Mouse (Mus musculus): Measurements from ENCODE around the gene Doc2g. TPM values are rescaled to one million over a fixed set of nuclear protein-coding genes. Genes with fewer than 3 reads are reported as not detected.

Doc2g gene
- polyA plus RNA-seq, 1 experiment from 2014 or later, result 6.9 TPM

DNA sequence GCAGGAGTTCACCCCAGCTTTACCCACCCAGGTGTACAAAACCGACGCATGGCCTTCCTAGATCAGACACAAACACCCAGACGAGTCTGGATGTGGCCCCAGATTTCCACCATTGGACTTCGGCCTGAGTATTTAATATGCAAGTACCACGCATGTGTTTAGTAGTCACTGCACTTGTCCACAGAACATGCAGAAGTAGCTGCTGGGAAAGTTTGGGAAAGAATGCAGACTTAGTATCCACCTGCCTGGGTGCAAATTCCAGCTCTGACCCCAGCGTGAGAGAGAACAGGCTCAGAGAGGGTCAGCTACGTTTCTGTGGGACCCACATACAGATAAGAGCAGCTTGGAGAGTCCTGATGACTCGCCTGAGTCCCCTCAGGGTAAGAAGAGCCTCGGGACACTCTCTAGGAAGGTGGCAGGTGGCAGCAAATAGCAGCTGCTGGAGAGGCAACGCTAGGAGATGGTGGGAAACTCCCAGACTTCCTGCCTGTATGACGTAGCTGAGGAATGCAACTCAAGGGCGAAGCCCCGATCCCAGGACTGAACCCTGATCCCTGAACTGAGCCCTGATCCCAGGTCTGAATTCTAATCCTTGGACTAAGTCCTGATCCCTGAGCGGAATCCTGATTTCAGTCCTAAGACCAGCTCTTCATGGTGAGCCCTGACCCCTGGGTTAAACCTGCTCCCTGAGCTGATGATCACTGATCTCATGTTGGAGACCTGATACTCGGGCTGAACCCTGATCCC is 53.0 kb downstream of the Doc2g start:
- Histone ChIP-seq H3K9me3 (0 out of 2 replicates have a peak, but pooled peaks cover under 1% of the 10 kb centered on the region), H3K4me3 (no peak overlapping the region), H3K9ac (no peak overlapping the region), H3K27me3 (no peaks in the 10 kb centered on the region), H3K36me3 (no peaks in the 10 kb centered on the region), H3K4me1 (0 out of 2 replicates have a peak, but pooled peaks cover 3% of the 10 kb centered on the region), H3K4me2 (replicated peaks) (no peak overlapping the region), H3K27ac (no peak overlapping the region)
- 53% methylated on average over 15 of the region's 15 CpGs for WGBS
- no peak for ATAC-seq (ENCODE audit: insufficient number of reproducible peaks, insufficient read depth, low FRiP score, low TSS enrichment)

Other genes starting within 250 kb of the Doc2g start
- gene Kmt5b, start 235.9 kb upstream of the Doc2g start, polyA plus RNA-seq (2016; fragmentation: Nextera tagmentation; extraction: Ambion mirVana), result 42.2 TPM in 2 replicates
- 64.2 and 68.9 TPM in 2 replicates for gene Chka, start 151.5 kb upstream of the Doc2g start, polyA plus RNA-seq (2016; fragmentation: Nextera tagmentation; extraction: Ambion mirVana)
- gene Tcirg1, start 96.2 kb upstream of the Doc2g start, polyA plus RNA-seq (2016; fragmentation: Nextera tagmentation; extraction: Ambion mirVana), result 46.4 and 53.6 TPM in 2 replicates
- gene Ndufs8, start 90.5 kb upstream of the Doc2g start, polyA plus RNA-seq (2016; fragmentation: Nextera tagmentation; extraction: Ambion mirVana), result 245 and 268 TPM in 2 replicates
- 0.91 and 1.1 TPM in 2 replicates for gene Aldh3b1, start 73.5 kb upstream of the Doc2g start, polyA plus RNA-seq (2016; fragmentation: Nextera tagmentation; extraction: Ambion mirVana)
- 12.5 and 12.7 TPM in 2 replicates for gene Unc93b1, start 68.1 kb upstream of the Doc2g start, polyA plus RNA-seq (2016; fragmentation: Nextera tagmentation; extraction: Ambion mirVana)
- gene Aldh3b3, start 44.7 kb upstream of the Doc2g start, polyA plus RNA-seq (2016; fragmentation: Nextera tagmentation; extraction: Ambion mirVana), result not detected in 2 replicates
- 2.0 and 2.8 TPM in 2 replicates for gene Aldh3b2, start 31.0 kb upstream of the Doc2g start, polyA plus RNA-seq (2016; fragmentation: Nextera tagmentation; extraction: Ambion mirVana)
- gene Acy3, start 16.7 kb upstream of the Doc2g start, polyA plus RNA-seq (2016; fragmentation: Nextera tagmentation; extraction: Ambion mirVana), result 3.0 and 3.4 TPM in 2 replicates
- not detected in 2 replicates for gene Tbx10, start 10.6 kb upstream of the Doc2g start, polyA plus RNA-seq (2016; fragmentation: Nextera tagmentation; extraction: Ambion mirVana)
- 30.0 and 33.2 TPM in 2 replicates for gene Nudt8, start 2.7 kb upstream of the Doc2g start, polyA plus RNA-seq (2016; fragmentation: Nextera tagmentation; extraction: Ambion mirVana)
- gene Gm49405, start 2.7 kb upstream of the Doc2g start, polyA plus RNA-seq (2016; fragmentation: Nextera tagmentation; extraction: Ambion mirVana), result 4.0 and 5.6 TPM in 2 replicates
- gene Ndufv1, start 9.5 kb downstream of the Doc2g start, polyA plus RNA-seq (2016; fragmentation: Nextera tagmentation; extraction: Ambion mirVana), result 188 and 201 TPM in 2 replicates
- 540 and 544 TPM in 2 replicates for gene Gstp1, start 34.7 kb downstream of the Doc2g start, polyA plus RNA-seq (2016; fragmentation: Nextera tagmentation; extraction: Ambion mirVana)
- gene Gstp2, start 42.7 kb downstream of the Doc2g start, polyA plus RNA-seq (2016; fragmentation: Nextera tagmentation; extraction: Ambion mirVana), result 2.8 and 11.5 TPM in 2 replicates
- not detected in 2 replicates for gene Gstp3, start 56.3 kb downstream of the Doc2g start, polyA plus RNA-seq (2016; fragmentation: Nextera tagmentation; extraction: Ambion mirVana)
- gene Cabp2, start 78.3 kb downstream of the Doc2g start, polyA plus RNA-seq (2016; fragmentation: Nextera tagmentation; extraction: Ambion mirVana), result 0.22 TPM in 1 of 2 replicates, not detected in the other
- gene Cdk2ap2, start 93.9 kb downstream of the Doc2g start, polyA plus RNA-seq (2016; fragmentation: Nextera tagmentation; extraction: Ambion mirVana), result 55.6 and 55.7 TPM in 2 replicates
- gene Pitpnm1, start 96.7 kb downstream of the Doc2g start, polyA plus RNA-seq (2016; fragmentation: Nextera tagmentation; extraction: Ambion mirVana), result 8.9 and 10.9 TPM in 2 replicates
- 85.2 and 90.8 TPM in 2 replicates for gene Aip, start 122.5 kb downstream of the Doc2g start, polyA plus RNA-seq (2016; fragmentation: Nextera tagmentation; extraction: Ambion mirVana)
- not detected in 2 replicates for gene Gpr152, start 136.5 kb downstream of the Doc2g start, polyA plus RNA-seq (2016; fragmentation: Nextera tagmentation; extraction: Ambion mirVana)
- not detected in 2 replicates for gene Cabp4, start 140.7 kb downstream of the Doc2g start, polyA plus RNA-seq (2016; fragmentation: Nextera tagmentation; extraction: Ambion mirVana)
- 128 and 135 TPM in 2 replicates for gene Coro1b, start 145.3 kb downstream of the Doc2g start, polyA plus RNA-seq (2016; fragmentation: Nextera tagmentation; extraction: Ambion mirVana)
- 0.89 and 2.1 TPM in 2 replicates for gene Ptprcap, start 150.3 kb downstream of the Doc2g start, polyA plus RNA-seq (2016; fragmentation: Nextera tagmentation; extraction: Ambion mirVana)
- 59.7 and 71.7 TPM in 2 replicates for gene Rps6kb2, start 160.0 kb downstream of the Doc2g start, polyA plus RNA-seq (2016; fragmentation: Nextera tagmentation; extraction: Ambion mirVana)
- gene Carns1, start 172.2 kb downstream of the Doc2g start, polyA plus RNA-seq (2016; fragmentation: Nextera tagmentation; extraction: Ambion mirVana), result 2.6 and 3.7 TPM in 2 replicates
- gene Tbc1d10c, start 188.0 kb downstream of the Doc2g start, polyA plus RNA-seq (2016; fragmentation: Nextera tagmentation; extraction: Ambion mirVana), result 1.2 and 1.9 TPM in 2 replicates
- gene Ppp1ca, start 188.8 kb downstream of the Doc2g start, polyA plus RNA-seq (2016; fragmentation: Nextera tagmentation; extraction: Ambion mirVana), result 782 and 783 TPM in 2 replicates
- 42.7 and 45.2 TPM in 2 replicates for gene Rad9a, start 198.3 kb downstream of the Doc2g start, polyA plus RNA-seq (2016; fragmentation: Nextera tagmentation; extraction: Ambion mirVana)
- 8.5 and 9.7 TPM in 2 replicates for gene Clcf1, start 210.9 kb downstream of the Doc2g start, polyA plus RNA-seq (2016; fragmentation: Nextera tagmentation; extraction: Ambion mirVana)
- gene AC109138.7, start 211.0 kb downstream of the Doc2g start, polyA plus RNA-seq (2016; fragmentation: Nextera tagmentation; extraction: Ambion mirVana), result not detected in 2 replicates
- 14.9 and 21.6 TPM in 2 replicates for gene Pold4, start 228.6 kb downstream of the Doc2g start, polyA plus RNA-seq (2016; fragmentation: Nextera tagmentation; extraction: Ambion mirVana)